Mouse (Mus musculus) cerebellum, adult 11 months (tissue): Measurements from ENCODE around the gene Tshz2.

ENCODE experiments used
- DNase-seq: peaks from one replicate; pipeline ENCODE4 v3.0.0; 2022

The Tshz2 gene

DNA sequence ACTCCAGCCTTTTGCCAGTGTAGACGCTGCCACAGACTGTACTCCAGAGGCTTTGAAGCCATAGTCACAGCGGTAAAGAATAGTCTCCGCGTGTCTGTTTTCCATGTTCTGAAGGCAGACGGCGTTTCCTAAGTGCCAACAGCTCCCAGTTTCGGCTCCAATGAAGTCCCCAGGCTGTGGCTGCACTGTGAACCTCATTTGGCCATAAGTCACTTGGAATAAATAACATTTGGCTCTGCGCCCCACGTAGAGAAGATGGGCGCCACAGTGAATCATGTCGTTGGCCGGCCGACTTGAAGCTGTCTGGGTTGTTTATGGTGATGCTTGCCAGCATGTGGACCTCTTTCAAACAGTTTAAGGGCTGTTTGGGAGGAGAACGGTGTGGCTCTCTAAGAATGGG lies 426.0 kb downstream of the Tshz2 start:
- DNase-seq, result no peak

DNA sequence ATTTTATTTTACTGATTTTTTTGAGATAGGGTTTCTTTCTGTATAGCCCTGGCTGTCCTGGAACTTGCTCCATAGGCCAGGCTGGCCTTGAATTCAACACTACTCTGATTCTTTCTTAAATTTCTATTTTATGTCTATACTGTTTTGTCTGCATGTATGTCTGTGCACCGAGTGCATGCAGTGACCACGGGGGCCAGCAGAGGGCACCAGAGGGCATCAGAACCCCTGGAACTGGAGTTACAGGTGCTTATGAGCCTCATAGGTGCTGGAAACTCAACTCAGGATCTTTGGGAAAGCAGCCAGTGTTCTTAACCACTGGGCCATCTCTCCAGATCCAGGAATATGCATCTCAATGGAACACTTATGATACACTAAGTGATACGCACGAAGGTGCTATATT lies 427.3 kb downstream of the Tshz2 start:
- no peak for DNase-seq

DNA sequence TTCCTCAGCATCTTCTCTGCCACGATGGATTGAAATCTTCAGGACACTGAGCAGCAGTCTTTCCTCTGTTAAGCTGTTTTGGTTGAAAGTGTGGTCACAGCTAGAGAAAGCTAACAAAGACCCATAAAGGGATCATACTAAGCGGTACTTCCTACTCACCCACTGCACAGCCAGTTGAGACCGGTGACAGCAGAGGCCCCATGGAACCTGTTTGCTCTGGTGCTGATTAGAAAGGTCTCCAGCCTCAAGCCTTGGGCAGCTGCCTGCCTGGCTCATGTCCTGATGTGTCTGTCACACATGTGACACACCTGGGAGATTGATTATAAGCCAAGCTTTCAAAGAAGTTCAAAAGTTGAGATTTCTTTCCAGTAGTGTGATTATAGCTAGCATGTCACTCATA lies 429.6 kb downstream of the Tshz2 start:
- no peak for DNase-seq

DNA sequence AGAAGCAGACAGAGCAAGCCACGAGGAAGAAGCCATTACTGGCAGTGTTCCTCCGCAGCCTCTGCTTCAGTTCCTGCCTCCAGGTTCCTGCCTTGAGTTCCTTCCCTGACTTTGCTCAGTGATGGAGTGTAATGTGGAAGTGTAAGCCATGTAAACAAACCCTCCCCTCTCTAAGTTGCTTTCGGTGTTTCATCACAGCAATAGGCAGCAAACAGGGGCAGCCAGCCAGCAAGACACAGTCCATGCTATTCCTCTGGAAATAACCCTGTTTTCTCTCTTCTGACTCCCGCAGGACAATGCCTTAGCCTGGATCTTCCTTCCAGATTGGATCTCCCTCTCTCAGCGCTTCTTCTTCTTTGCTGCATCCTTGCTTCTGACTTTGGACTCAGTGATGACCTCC lies 437.2 kb downstream of the Tshz2 start:
- no peak for DNase-seq

DNA sequence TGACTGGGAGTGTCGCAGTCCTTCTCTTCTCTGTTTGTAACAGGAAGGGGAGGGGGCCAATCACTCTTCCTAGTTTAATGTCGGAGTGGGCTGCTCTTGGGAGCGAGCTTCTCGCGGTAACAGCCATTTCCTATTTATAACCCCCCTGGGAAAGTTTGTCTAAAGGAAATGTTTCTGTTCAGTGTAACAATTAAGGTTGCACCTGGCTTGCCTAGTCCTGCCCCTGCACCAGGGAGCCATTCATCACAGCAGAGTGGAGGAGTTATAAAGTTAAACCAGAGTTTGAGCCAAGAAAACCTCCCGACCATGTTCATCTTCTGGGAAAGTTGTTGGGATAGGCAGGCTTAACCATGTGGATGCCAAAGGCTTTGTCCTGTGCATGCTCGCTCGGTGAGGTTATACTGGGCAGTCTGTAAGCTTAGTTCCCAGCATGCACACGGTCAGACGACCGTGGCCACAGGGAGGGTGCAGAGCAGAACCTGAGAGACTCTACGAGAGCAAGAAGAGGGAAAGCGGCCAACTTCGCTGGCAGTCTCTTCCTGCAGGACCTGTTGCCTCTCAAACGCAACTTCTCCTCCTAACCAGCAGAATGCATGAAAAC lies 437.9 kb downstream of the Tshz2 start:
- DNase-seq, result no peak

DNA sequence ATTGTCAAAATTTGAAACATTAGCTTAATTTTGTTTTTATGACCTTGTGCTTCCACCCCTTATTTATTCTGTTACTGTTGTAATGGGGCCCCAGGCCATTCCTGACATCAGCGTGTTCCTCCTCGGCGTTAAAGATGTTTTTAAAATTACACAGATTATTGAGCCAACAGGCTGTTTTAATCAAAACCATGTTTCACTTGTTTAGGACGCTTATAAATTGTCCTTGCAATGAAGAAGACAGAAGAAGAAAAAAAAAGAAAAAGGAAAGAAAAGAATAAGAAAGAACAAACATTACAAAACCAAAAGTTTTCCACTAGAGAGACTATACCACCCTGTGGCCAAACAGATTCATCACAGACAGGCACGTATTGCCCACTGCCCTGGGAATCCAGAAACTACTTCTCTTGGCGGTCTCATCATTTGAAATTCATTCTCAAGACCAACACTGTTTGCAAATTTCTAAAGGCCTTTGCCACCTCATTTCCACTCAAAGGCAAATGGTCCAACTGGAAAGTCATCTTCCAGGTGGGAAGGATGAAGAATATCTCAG lies 444.2 kb downstream of the Tshz2 start:
- no peak for DNase-seq

DNA sequence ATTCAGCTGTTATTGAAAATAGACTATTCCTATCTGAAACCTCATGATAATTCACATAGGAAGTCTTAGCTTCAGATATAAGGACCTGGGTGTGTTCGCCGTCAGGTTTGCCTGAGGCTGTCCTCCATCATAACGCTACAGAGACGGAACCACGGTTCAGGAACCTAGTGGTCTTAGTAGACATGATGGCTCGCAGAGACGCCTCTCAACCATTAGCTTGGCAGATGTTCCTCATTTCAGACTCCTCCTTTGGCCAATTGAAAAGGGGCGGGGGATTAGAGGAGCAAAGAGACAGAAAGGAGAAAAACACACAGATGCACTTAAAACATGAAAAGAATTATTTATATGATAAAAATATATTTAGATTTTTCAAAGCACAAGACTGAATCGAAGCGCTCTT lies 445.2 kb downstream of the Tshz2 start:
- no peak for DNase-seq

DNA sequence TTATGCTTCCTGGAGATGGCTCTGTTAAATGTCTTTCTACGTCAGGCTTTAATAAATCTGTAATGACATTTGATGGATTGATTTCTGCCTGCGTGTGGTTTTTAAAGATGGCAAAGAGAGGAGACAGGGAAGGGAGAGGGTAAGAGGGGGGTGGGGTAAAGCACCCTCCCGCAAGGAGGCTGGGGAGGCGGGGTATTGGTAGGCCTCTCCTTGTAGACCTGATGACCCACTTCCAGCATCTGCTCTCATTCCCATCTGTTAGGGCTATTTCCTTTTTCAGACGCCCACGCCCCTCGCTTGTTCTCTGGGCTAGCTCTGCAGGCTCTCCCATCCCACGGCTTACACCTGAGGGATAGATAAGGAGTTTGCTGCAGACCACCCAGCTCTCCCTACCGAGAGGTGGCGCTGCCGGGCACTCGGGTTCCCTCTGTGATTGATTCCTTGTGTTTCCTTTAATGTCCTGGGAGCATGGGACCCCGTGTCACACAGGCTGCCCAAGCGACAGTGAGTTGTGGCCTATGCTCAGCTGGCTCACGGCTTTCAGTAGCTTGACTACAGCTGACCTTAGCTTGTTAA lies 445.7 kb downstream of the Tshz2 start:
- DNase-seq, result no peak

DNA sequence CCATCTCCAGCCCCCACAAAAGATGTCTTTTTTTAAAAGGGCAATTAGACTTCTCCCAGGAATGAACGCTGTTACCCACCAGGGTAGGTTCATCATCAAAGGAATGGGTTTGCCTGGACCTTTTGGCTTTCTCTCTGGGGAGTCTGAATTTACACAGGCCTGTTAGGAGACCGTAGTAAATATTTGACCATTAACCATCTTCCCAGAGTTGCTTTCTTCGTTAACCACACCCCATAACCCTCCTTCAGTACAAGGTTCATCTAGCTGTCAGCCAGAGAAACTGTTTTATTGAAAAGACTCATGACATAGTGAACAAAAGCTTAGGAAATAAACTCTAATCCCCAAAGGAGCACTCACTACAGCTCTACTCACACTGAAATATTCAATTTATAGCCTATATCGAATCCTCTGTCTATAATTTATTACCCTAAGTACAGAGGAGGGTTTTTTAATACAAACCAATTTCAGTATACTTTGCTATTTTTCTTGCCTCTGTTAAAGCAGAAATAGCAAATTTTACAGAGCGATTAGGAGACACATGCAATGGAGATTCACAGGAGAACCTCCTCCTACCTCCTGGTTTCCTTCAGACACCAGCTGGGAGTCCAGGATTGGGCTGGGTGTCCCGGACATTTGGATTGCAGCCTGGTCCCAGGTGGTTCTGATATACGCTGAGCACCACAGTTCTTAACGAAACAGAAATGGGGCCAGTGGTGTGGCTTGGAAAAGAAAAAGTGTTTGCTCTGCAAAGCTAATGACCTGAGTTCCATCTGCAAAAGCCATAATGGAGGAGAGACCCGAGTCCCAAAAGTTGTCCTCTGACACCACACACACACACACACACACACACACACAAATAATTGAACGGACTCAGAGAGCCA lies 459.0 kb downstream of the Tshz2 start:
- no peak for DNase-seq

DNA sequence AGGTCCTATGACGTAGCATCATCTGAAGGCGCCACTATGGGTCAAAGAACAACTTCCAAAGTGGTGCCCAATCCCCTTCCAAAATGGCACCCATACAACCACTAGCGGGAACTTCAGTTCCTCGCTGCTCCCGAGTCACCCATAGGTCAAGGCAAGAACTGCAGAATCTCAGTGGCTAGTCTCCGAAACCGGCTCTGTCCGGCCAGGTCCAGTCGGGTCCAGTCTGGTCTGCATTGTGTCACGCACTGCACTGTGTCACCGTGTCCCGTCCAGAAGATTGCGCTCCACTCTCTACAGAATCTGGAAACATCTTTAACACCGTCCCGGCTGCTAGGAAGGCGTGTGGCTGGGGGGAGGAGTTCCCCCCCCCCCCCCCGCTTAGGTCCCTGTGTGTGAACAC lies 461.4 kb downstream of the Tshz2 start:
- DNase-seq, result no peak

DNA sequence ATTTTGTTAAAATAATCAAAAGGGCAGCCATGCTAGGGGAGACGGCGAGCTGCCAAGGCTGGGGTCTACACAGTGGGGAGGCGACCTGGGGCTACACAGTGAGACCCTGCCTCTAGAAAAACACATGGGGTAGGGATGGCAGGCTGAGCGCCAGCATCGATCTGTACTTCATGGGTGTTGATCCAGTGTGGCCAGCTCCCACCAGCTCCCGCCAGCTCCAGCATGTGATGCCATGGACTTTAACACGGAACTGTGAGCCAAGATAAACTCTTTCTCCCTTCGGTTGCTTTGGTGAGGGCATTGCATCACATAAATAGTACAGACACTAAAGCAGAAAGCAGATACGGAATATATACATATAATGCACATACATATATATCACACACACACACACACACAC lies 462.1 kb downstream of the Tshz2 start:
- no peak for DNase-seq

DNA sequence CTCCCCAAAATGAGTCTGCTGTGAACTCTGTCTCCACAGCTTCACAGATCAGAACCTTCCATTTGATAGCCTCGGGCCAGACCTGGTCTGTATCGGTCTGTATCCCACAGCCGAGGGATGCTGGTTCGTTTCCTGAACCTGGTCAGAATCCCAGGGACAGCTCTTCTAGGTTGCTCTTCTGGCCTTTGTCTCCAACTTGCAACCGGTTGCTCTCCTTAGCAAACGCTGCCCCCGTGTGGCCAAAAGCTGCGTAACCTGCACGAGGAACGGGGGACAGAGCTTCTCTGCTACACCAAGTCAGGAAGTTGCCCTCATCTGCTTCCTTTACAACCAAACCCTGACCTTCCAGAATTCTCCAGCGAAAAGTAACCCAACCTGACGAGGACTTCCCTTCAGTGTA lies 468.3 kb downstream of the Tshz2 start:
- DNase-seq, result peak; percentile 52

DNA sequence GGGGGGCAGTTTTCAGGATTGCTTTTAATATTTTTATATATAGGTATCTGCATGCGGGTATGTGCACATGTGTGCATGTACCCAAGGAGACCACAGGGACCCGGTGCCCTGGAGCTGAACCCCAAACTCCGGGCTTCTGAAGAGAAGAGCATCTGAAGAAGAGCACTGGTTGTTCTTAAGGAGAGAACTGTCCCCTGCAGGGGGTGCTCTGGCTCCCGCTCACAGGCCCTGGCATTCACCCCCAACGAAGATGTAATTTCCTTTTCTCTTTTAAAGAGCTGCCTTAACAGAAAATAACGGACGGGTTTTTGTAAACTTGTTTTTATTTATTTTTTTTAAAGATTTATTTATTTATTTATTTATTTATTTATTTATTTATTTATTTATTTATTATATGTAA lies 469.1 kb downstream of the Tshz2 start:
- DNase-seq, result no peak

DNA sequence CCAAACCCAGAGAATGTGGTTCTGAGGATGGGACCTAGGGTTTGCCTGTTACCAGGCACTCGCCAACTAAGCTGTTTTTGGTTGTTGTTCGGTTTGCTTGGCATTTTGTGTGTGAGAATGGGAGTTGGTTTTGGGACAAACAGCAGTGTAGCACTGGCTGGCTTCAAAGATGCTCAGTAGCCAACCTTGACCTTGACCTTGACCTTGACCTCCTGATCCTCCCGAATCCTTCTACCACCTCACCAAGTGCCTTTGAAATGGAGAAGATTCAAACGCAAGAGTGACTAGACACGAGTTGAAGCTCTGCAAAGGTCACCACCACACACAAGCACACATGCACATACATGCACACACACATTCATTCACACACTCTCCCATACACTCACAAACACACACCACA lies 470.5 kb downstream of the Tshz2 start:
- no peak for DNase-seq

DNA sequence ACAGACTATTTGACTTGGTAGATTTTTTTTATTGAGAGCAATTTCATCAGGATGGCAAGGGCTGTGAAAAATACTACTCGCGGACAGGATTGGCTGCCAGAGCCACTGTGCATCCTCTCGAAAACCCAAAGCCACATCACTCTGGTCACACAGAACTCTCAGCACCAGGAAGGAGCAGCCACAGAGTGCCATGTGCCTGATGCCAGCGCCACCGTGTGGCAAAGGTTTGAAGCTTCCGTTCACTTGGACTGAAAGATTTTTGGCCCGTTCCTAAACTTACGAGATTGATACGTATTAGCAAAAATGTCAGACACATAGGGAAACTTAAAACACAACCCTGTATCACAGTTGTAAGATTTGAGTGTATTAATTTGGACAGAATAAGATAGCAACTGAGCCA lies 471.0 kb downstream of the Tshz2 start:
- no peak for DNase-seq

DNA sequence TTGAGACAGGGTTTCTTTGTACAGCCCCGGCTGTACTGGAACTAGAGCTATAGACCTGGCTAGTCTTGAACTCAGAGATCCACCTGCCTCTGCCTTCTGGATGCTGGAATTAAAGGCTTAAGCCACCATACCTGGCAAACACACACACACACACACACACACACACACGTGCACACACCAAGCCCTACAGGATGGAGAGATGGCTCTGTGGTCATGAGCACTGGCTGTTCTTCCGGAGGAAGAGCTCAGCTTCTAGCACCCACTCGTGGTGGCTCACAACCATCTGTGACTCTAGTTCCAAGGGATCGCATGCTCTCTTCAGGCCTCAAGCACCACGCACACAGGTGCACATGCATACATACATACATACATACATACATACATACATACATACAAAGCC lies 471.6 kb downstream of the Tshz2 start:
- no peak for DNase-seq

DNA sequence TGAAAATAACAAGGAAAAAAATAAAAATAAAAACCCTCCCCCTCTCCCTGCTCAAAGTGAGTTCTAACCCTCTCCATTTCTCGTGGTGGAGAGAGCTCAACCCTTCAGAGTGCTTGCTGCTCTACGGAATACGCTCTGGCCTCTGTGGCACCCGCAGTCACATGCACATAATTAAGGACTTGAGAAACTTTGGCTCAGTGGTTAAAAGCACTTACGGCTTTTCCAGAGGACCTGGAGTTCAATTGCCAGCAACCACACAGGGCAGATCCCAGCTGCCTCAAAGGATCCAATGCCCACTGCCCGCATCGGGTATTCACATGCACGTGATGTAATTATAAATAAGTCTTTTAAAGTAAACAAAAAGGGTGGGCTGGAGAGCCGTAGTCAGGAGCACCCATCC lies 473.2 kb downstream of the Tshz2 start:
- no peak for DNase-seq

DNA sequence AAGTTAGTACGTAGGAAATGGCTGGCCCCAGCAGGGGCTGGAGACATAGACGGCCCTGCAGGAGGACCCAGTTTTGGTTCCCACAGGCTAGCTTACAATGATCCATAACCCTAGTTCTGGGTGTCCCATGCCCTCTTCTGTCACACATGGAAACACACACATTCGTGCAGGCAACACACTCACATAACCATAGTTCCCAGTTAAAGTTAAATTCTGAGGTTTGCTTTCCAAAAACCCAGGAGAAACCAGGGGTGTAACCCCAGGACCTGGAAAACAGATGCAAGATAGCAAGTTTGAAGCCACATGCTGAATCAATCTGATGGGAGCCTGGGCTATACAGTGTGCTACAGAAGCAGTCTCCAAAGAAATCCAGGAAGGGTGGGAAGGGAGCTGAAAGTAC lies 475.0 kb downstream of the Tshz2 start:
- DNase-seq, result no peak

DNA sequence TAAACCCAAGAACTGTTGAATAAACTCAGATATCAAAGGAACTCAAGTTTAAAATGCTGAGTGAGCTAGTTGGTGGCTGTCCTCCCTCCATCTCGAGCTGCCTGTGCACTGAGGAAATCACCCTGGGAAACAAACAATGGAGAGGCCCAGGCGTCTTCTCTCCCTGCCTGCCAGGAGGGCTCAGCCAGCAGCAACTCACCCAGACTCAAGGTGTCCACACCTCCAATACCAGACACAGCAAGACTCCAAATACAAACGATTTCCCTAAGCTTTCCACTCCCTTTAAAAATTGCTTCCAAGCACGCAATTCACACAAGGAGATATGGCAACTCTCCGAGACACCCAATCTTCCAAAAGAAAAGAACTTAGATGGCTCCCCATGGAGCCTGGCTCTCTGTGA lies 476.7 kb downstream of the Tshz2 start:
- no peak for DNase-seq

DNA sequence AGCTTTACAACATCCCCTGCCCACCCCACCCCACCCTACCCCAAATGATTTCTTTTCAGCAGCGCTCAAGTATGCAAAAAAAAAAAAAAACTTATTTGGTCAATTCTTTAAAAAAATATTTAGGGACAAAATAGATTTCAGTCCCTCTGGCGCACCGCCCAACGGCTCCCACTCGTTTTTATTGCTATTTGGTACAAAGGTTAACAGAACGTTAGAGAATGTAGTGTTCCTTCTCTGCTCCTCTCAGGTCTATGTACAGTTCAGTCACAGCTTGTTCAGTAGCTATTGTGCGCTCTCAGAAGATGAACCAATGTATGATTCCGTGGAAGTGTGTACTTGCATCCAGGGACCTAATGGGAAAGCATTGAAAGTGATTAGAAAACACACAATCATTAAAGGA lies 477.5 kb downstream of the Tshz2 start:
- no peak for DNase-seq

DNA sequence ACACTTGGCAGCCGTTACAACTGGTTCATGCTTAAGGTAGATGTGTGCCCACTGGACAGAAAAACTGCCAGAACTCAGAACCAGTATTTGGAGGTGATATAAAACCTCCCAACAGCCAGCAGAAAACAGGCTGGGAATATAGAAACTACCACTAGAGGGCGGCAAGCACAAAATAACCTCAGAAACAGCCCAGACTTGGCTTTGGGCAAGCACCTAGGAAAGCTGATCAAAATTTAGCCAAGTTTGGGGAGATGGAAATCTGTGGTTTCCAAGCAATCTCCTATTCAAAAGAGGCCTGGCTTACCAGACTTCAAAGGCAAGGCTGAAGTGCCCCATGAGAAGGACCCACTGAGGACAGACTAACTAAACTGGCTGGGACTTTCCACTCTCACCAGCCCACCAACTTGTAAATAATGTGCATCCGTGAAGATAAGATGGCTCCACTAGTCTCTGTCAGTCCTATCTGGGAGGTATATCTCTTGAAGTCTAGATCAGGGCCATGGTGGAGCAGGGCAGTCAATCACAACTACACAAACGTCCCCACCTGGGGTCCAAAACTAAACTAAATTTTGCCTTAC lies 484.0 kb downstream of the Tshz2 start:
- peak; percentile 25 for DNase-seq

DNA sequence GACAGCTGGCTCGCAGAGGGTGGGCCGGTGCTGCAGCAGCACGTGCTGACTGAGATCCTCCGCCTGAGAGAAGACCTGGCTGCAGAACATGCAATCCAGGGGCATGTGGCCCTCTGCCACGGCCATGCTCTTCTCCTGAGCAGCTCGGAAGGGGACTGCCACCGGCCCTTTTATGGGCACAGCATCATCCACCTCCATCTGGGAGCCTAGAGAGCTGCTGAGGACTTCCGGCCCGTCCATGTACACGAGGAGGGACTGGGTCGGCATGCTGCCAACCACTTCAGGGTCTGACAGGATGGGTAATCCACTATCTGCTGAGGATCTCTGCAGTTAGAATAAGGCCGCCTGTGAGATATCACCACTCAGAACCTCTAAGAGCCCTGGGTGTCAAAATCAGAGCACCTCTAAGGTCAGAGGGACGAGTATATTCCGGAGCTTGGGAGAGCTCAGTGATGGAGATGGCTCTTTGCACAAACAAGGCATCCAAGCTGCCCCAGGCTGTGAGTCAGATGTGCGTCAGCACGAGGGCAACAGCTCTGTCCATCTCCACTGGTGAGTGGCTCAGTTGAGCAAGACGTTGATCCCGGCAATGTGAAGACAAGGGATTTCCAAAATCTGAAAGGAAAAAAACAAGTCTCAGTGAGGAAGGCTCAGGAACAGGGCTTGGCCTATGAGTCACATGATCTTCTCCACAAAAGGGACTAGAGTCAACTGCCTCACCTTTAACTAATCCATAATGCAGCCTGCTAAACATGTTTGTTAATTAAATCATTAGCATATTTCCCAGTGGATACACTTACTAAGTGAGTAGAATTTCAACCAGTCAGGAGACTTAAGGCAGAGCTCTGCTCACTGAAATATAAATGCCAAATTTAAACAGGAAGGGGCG lies 487.6 kb downstream of the Tshz2 start:
- no peak for DNase-seq
